23 mouse cellular contexts compared by ENCODE assay signal in the genomic region with DNA sequence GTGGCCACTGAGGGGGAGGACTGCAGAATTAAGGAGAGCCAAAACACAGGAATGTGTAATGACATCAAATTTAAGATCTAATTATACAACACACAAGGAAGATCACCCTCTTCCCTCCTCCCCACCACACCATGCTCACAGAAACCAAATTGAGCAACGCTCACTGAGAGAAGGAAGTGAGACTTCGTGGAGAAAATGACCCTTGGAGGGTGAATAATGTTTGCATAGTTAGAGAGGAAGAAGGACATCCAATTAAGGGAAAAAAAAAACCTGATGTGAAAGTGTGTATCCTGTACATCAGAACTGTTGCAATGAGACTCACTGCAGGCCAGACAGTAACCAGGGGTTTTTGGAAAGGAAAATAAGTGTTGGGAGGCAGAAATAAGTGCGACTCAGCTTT.
A peak's percentile ranks its signal among the peaks of the same experiment; 100 is the strongest.
DNase-seq lines count a peak whose midpoint lies in the region; ATAC-seq lines count a peak whose summit lies in the region.
"Had no signal": no experiment of that assay in that cellular context is flagged by ENCODE, and none has a peak within 500 bp of the region (broad histone marks: within the 10 kb centered on the region; RNA-seq: fewer than 3 reads in every experiment).

No protein-coding gene starts in this region.

- no peak overlapping the region for H3K4me2 ChIP-seq in liver, embryonic 15.5 days
- no peak overlapping the region for H3K4me2 ChIP-seq in kidney, embryonic 15.5 days
- H3K4me2 ChIP-seq: forebrain, embryonic 13.5 days; heart, embryonic 11.5 days; hindbrain, embryonic 14.5 days; midbrain, embryonic 13.5 days had no signal

- DNase-seq in liver = no peak
- DNase-seq in A20 (ENCODE audit: low read depth, low spot score) = peak; percentile 59
- peak; percentile 29 for DNase-seq in brain, adult 2 months (ENCODE audit: low read depth, low spot score)
- peak; percentile 54 to 71 for DNase-seq in monocyte, adult 2 months (ENCODE audit: low read depth in 1 of 2, low spot score in 2 of 2)
- DNase-seq in heart, postnatal 14 days = no peak
- DNase-seq: adrenal gland, postnatal 10 days; cerebellum, adult 2 months; gastrocnemius, postnatal 36 days; kidney, adult 8-10 months; kidney, postnatal 25 days; spleen, adult 18-20 months had no signal

- no peak overlapping the region for H3K9ac ChIP-seq in liver, embryonic 15.5 days
- no peak overlapping the region for H3K9ac ChIP-seq in kidney, embryonic 15.5 days
- H3K9ac ChIP-seq: forebrain, embryonic 13.5 days; hindbrain, embryonic 14.5 days; liver, embryonic 14.5 days; midbrain, embryonic 13.5 days had no signal

- WGBS in liver, embryonic 15.5 days (ENCODE audit: insufficient replicate concordance) = 35% methylated on average over 3 of the region's 3 CpGs
- WGBS in kidney, embryonic 15.5 days = 65% methylated on average over 3 of the region's 3 CpGs

- no peaks in the 10 kb centered on the region for H3K4me1 ChIP-seq in liver, embryonic 15.5 days (replicated peaks)
- no peaks in the 10 kb centered on the region for H3K4me1 ChIP-seq in kidney, embryonic 15.5 days
- H3K4me1 ChIP-seq: forebrain, embryonic 13.5 days; midbrain, embryonic 13.5 days had no signal

- peak; percentile 28; the same call in 1 of the 2 replicates for ATAC-seq in liver, embryonic 15.5 days (ENCODE audit: insufficient read depth)
- ATAC-seq in kidney, embryonic 15.5 days (replicated peaks; ENCODE audit: low FRiP score) = no peak
- ATAC-seq: activated CD4-positive, CD25-positive, alpha-beta regulatory T cell, adult 4 months; forebrain, embryonic 13.5 days; midbrain, embryonic 13.5 days had no signal

- H3K36me3 ChIP-seq in liver, embryonic 15.5 days (replicated peaks) = no peaks in the 10 kb centered on the region
- no peaks in the 10 kb centered on the region for H3K36me3 ChIP-seq in kidney, embryonic 15.5 days
- H3K36me3 ChIP-seq: limb, embryonic 10.5 days; midbrain, embryonic 13.5 days had no signal

- intact Hi-C loops in heart, postnatal 14 days (cut with DNase I) = no loop called here

- H3K27ac ChIP-seq in liver, embryonic 15.5 days (replicated peaks) = no peak overlapping the region
- no peak overlapping the region for H3K27ac ChIP-seq in kidney, embryonic 15.5 days
- H3K27ac ChIP-seq: forebrain, embryonic 13.5 days; hindbrain, embryonic 14.5 days; left cerebral cortex, adult 2 months; limb, embryonic 10.5 days; liver, embryonic 14.5 days; midbrain, embryonic 13.5 days; stomach, postnatal 0 days had no signal

- H3K4me3 ChIP-seq in liver, embryonic 15.5 days (replicated peaks) = no peak overlapping the region
- no peak overlapping the region for H3K4me3 ChIP-seq in kidney, embryonic 15.5 days (replicated peaks)
- H3K4me3 ChIP-seq: forebrain, embryonic 13.5 days; left cerebral cortex, adult 2 months; limb, embryonic 10.5 days; midbrain, embryonic 13.5 days; myocyte had no signal

- H3K27me3 ChIP-seq in liver, embryonic 15.5 days = no peaks in the 10 kb centered on the region
- no peaks in the 10 kb centered on the region for H3K27me3 ChIP-seq in kidney, embryonic 15.5 days
- H3K27me3 ChIP-seq: forebrain, embryonic 13.5 days; midbrain, embryonic 13.5 days had no signal

- no peaks in the 10 kb centered on the region for H3K9me3 ChIP-seq in liver, embryonic 15.5 days (replicated peaks)
- H3K9me3 ChIP-seq in kidney, embryonic 15.5 days (replicated peaks) = no peaks in the 10 kb centered on the region
- H3K9me3 ChIP-seq: forebrain, embryonic 13.5 days; limb, embryonic 10.5 days; midbrain, embryonic 13.5 days had no signal

Comparison
In these comparisons a context has a peak if more than half of its experiments do, and no peak if none do; other contexts are left out.
1. DNase-seq: peak in A20 (single experiment), brain, adult 2 months (single experiment) and monocyte, adult 2 months (2 of 2); none in liver (single experiment) and heart, postnatal 14 days (0 of 2).